Comparison of ENCODE assay signal across 10 mouse cellular contexts in genomic region chr1:185454144-185454543, GRCm38 (mm10). TPM values are rescaled to one million over a fixed set of nuclear protein-coding genes. Genes with fewer than 3 reads are reported as not detected.
DNase-seq lines count a peak whose midpoint lies in the region; ATAC-seq and TF ChIP-seq lines count a peak whose summit lies in the region.
"Had no signal": no experiment of that assay in that cellular context is flagged by ENCODE, and none has a peak within 500 bp of the region (broad histone marks: within the 10 kb centered on the region; RNA-seq: fewer than 3 reads in every experiment).

No protein-coding gene starts in this region.

- no peaks in the 10 kb centered on the region for H3K36me3 ChIP-seq in kidney, embryonic 15.5 days
- H3K36me3 ChIP-seq in embryonic facial prominence, embryonic 15.5 days, result no peaks in the 10 kb centered on the region
- H3K36me3 ChIP-seq in intestine, postnatal 0 days (ENCODE audit: control insufficient read depth, insufficient read depth), result no peaks in the 10 kb centered on the region
- no peaks in the 10 kb centered on the region for H3K36me3 ChIP-seq in neural tube, embryonic 13.5 days

- no peaks in the 10 kb centered on the region for H3K9me3 ChIP-seq in kidney, embryonic 15.5 days (replicated peaks)
- no peaks in the 10 kb centered on the region for H3K9me3 ChIP-seq in embryonic facial prominence, embryonic 15.5 days (replicated peaks)
- H3K9me3 ChIP-seq in intestine, postnatal 0 days (ENCODE audit: control insufficient read depth), result no peaks in the 10 kb centered on the region
- H3K9me3 ChIP-seq in neural tube, embryonic 13.5 days, result no peaks in the 10 kb centered on the region

- no peak for DNase-seq in kidney, adult 18-20 months
- DNase-seq in MN1 (ENCODE audit: low spot score), result no peak
- DNase-seq in left cerebral cortex, adult 18-20 months (ENCODE audit: low spot score in 2 of 2), result no peak
- DNase-seq in gastrocnemius, postnatal 25 days, result no peak
- DNase-seq: gastrocnemius, postnatal 36 days; lung, adult 2 months had no signal

- H3K9ac ChIP-seq in kidney, embryonic 15.5 days, result no peak overlapping the region
- H3K9ac ChIP-seq in embryonic facial prominence, embryonic 15.5 days, result no peak overlapping the region
- 0 out of 2 replicates have a peak overlapping the region, but pooled peaks have one; percentile 60 for H3K9ac ChIP-seq in intestine, postnatal 0 days (ENCODE audit: low read depth, low read length)
- H3K9ac ChIP-seq in neural tube, embryonic 13.5 days, result peak overlapping the region; percentile 73; the same call in 1 of the 2 replicates

- no peak for TF ChIP-seq CTCF in intestine, postnatal 0 days (IDR thresholded peaks at IDR 0.05; ENCODE audit: low read depth)

- H3K27ac ChIP-seq in kidney, embryonic 15.5 days, result no peak overlapping the region
- H3K27ac ChIP-seq in embryonic facial prominence, embryonic 15.5 days (replicated peaks), result no peak overlapping the region
- H3K27ac ChIP-seq in intestine, postnatal 0 days (ENCODE audit: low read depth, low read length), result peak overlapping the region; percentile 85; the same call in 1 of the 2 replicates
- no peak overlapping the region for H3K27ac ChIP-seq in neural tube, embryonic 13.5 days (replicated peaks)

- H3K4me2 ChIP-seq in kidney, embryonic 15.5 days, result peak overlapping the region; percentile 98
- peak overlapping the region; percentile 97 for H3K4me2 ChIP-seq in embryonic facial prominence, embryonic 15.5 days (replicated peaks)
- H3K4me2 ChIP-seq in intestine, postnatal 0 days (replicated peaks; ENCODE audit: low read depth), result peak overlapping the region; percentile 86
- H3K4me2 ChIP-seq in neural tube, embryonic 13.5 days, result peak overlapping the region; percentile 90

- 55% methylated on average over 4 of the region's 4 CpGs for WGBS in kidney, embryonic 15.5 days
- WGBS in embryonic facial prominence, embryonic 15.5 days, result 49% methylated on average over 4 of the region's 4 CpGs
- WGBS in intestine, postnatal 0 days, result 32% methylated on average over 4 of the region's 4 CpGs
- WGBS in neural tube, embryonic 13.5 days, result 39% methylated on average over 4 of the region's 4 CpGs

- H3K27me3 ChIP-seq in kidney, embryonic 15.5 days, result peaks cover 47% of the 10 kb centered on the region
- peaks cover 39% of the 10 kb centered on the region for H3K27me3 ChIP-seq in embryonic facial prominence, embryonic 15.5 days
- peaks cover 8% of the 10 kb centered on the region; the same call in 1 of the 2 replicates for H3K27me3 ChIP-seq in intestine, postnatal 0 days (replicated peaks; ENCODE audit: control insufficient read depth, insufficient read depth, low read length)
- peaks cover 48% of the 10 kb centered on the region for H3K27me3 ChIP-seq in neural tube, embryonic 13.5 days

- H3K4me3 ChIP-seq in kidney, embryonic 15.5 days (replicated peaks), result peak overlapping the region; percentile 53
- H3K4me3 ChIP-seq in embryonic facial prominence, embryonic 15.5 days (replicated peaks), result peak overlapping the region; percentile 52
- peak overlapping the region; percentile 58; the same call in 1 of the 2 replicates for H3K4me3 ChIP-seq in intestine, postnatal 0 days (ENCODE audit: low read depth, low read length)
- H3K4me3 ChIP-seq in neural tube, embryonic 13.5 days, result peak overlapping the region; percentile 51

- ATAC-seq in kidney, embryonic 15.5 days (replicated peaks; ENCODE audit: low FRiP score), result no peak
- ATAC-seq in embryonic facial prominence, embryonic 15.5 days (ENCODE audit: insufficient number of reproducible peaks, low FRiP score, low TSS enrichment, low read depth), result no peak
- no peak for ATAC-seq in intestine, postnatal 0 days
- ATAC-seq in neural tube, embryonic 13.5 days (ENCODE audit: low read depth), result no peak

- H3K4me1 ChIP-seq in kidney, embryonic 15.5 days, result peaks cover 14% of the 10 kb centered on the region
- peaks cover 11% of the 10 kb centered on the region for H3K4me1 ChIP-seq in embryonic facial prominence, embryonic 15.5 days
- H3K4me1 ChIP-seq in intestine, postnatal 0 days (replicated peaks; ENCODE audit: control insufficient read depth, insufficient read depth, low read length), result no peaks in the 10 kb centered on the region; the same call in 1 of the 2 replicates
- H3K4me1 ChIP-seq in neural tube, embryonic 13.5 days (replicated peaks), result peaks cover 12% of the 10 kb centered on the region

RNA-seq across cellular contexts. Expression of gene Slc30a10, which starts 0.5 kb away (rescaled TPM):
- 0.10 and 0.38 TPM in 2 replicates for polyA plus RNA-seq in kidney, embryonic 15.5 days (2015; fragmentation: Nextera tagmentation; extraction: Ambion mirVana)
- 0.17 and 0.29 TPM in 2 replicates for polyA plus RNA-seq in embryonic facial prominence, embryonic 15.5 days (2015; fragmentation: Nextera tagmentation; extraction: Ambion mirVana)
- 8.5 and 9.3 TPM in 2 replicates for polyA plus RNA-seq in intestine, postnatal 0 days (2015; fragmentation: Nextera tagmentation; extraction: Ambion mirVana)
- 2.7 and 2.9 TPM in 2 replicates for polyA plus RNA-seq in neural tube, embryonic 13.5 days (2015; fragmentation: Nextera tagmentation; extraction: Ambion mirVana)
- total RNA-seq in left cerebral cortex, adult 18-20 months (2021), result 1 to 10 TPM; 7.4 to 8.8 TPM
- total RNA-seq in gastrocnemius, postnatal 25 days (2021), result not detected
- total RNA-seq: gastrocnemius, postnatal 36 days had no signal
- polyA plus RNA-seq: lung, adult 2 months had no signal

Comparison
In these comparisons a context has a peak if more than half of its experiments do, and no peak if none do; other contexts are left out.
1. H3K9ac ChIP-seq: peak in intestine, postnatal 0 days (single experiment) and neural tube, embryonic 13.5 days (single experiment); none in kidney, embryonic 15.5 days (single experiment) and embryonic facial prominence, embryonic 15.5 days (single experiment).
2. Peak in every context shown above with its lines, with median percentiles within 50 percentile points of each other: H3K4me2 ChIP-seq and H3K4me3 ChIP-seq.